Mouse (Mus musculus) liver, embryonic 15.5 days (tissue): Measurements from ENCODE around the gene Cnot3. TPM values are rescaled to one million over a fixed set of nuclear protein-coding genes. Genes with fewer than 3 reads are reported as not detected.
"Not testable (repeated sequence)": the region's sequence is repeated elsewhere in the genome, so short reads cannot be mapped to it uniquely, and the experiment has no call there.

Experiments used
- ATAC-seq: fragments of 200-750 bp; cut with Nextera tagmentation; 2 replicates; pipeline ENCODE4 v1.8.0; 2017; ENCODE audit warnings: moderate number of reproducible peaks, mild to moderate bottlenecking, moderate library complexity; ENCODE audit not compliant: insufficient read depth
- H3K27ac ChIP-seq: fragments of 300-500 bp; sonication (generic); replicated peaks from 2 replicates; pipeline ENCODE4 v1.5.1; 2015; ENCODE audit warnings: mild to moderate bottlenecking, inconsistent platforms
- H3K27me3 ChIP-seq: fragments of 300-500 bp; sonication (generic); 2 replicates; pipeline ENCODE4 v1.6.1; 2015; ENCODE audit warnings: mild to moderate bottlenecking, inconsistent platforms
- H3K36me3 ChIP-seq: fragments of 300-500 bp; sonication (generic); replicated peaks from 2 replicates; pipeline ENCODE4 v1.6.1; 2015; ENCODE audit warnings: moderate library complexity, mild to moderate bottlenecking, inconsistent platforms
- H3K4me1 ChIP-seq: fragments of 300-500 bp; sonication (generic); replicated peaks from 2 replicates; pipeline ENCODE4 v1.6.1; 2015; ENCODE audit warnings: inconsistent platforms
- H3K4me2 ChIP-seq: fragments of 300-500 bp; sonication (generic); 2 replicates; pipeline ENCODE4 v1.6.1; 2015; ENCODE audit warnings: moderate library complexity, mild to moderate bottlenecking, inconsistent platforms
- H3K4me3 ChIP-seq: fragments of 300-500 bp; sonication (generic); replicated peaks from 2 replicates; pipeline ENCODE4 v1.5.1; 2015; ENCODE audit warnings: mild to moderate bottlenecking, inconsistent platforms
- H3K9ac ChIP-seq: fragments of 300-500 bp; sonication (generic); 2 replicates; pipeline ENCODE4 v1.6.1; 2015; ENCODE audit warnings: moderate library complexity, mild to moderate bottlenecking, inconsistent platforms
- H3K9me3 ChIP-seq: fragments of 300-500 bp; sonication (generic); replicated peaks from 2 replicates; pipeline ENCODE4 v1.6.1; 2016; ENCODE audit warnings: inconsistent platforms
- WGBS: fragments of 180-500 bp; shearing (Covaris S2); methylation state at CpG from one replicate; pipeline ENCODE4 v1.1.7; 2015; ENCODE audit warnings: mixed read lengths; ENCODE audit not compliant: insufficient replicate concordance; 5-methylcytosine and 5-hydroxymethylcytosine counted together
- polyA plus RNA-seq: library from polyadenylated mRNA; unstranded; fragments of >200 nt; fragmentation: Nextera tagmentation; extraction: Ambion mirVana; gene quantifications from 2 replicates; pipeline ENCODE4 v1.2.1, GENCODE M21; 2015

Gene Cnot3
- polyA plus RNA-seq, 1 experiment from 2014 or later: 17.7 TPM

- Histone ChIP-seq H3K27me3 (no peaks in the 10 kb centered on the region), H3K9me3 (no peaks in the 10 kb centered on the region), H3K4me3 (no peak overlapping the region), H3K27ac (no peak overlapping the region), H3K9ac (no peak overlapping the region), H3K36me3 (peaks cover 28% of the 10 kb centered on the region), H3K4me2 (no peak overlapping the region), H3K4me1 (no peaks in the 10 kb centered on the region)
- no peak for ATAC-seq
- WGBS: 75% methylated on average over 10 of the region's 10 CpGs
Observed at GRCm38 (mm10) chr7:3683908-3684550, 39.0 kb downstream of the Cnot3 start.

GRCm38 (mm10) chr7:3684698-3685097 is 39.6 kb downstream of the Cnot3 start:
- Histone ChIP-seq H3K27me3 (no peaks in the 10 kb centered on the region), H3K27ac (no peak overlapping the region), H3K9me3 (no peaks in the 10 kb centered on the region), H3K4me1 (no peaks in the 10 kb centered on the region), H3K36me3 (peaks cover 28% of the 10 kb centered on the region), H3K4me3 (no peak overlapping the region), H3K9ac (no peak overlapping the region), H3K4me2 (no peak overlapping the region)
- WGBS: 81% methylated on average over 8 of the region's 8 CpGs
- ATAC-seq: no peak

GRCm38 (mm10) chr7:3685400-3686187 is 40.5 kb downstream of the Cnot3 start:
- H3K4me3 ChIP-seq: no peak overlapping the region
- ATAC-seq: no peak
- no peaks in the 10 kb centered on the region for H3K27me3 ChIP-seq
- no peak overlapping the region for H3K4me2 ChIP-seq
- H3K9me3 ChIP-seq: no peaks in the 10 kb centered on the region
- peaks cover 23% of the 10 kb centered on the region for H3K36me3 ChIP-seq
- H3K4me1 ChIP-seq: no peaks in the 10 kb centered on the region
- 87% methylated on average over 31 of the region's 31 CpGs for WGBS
- H3K27ac ChIP-seq: no peak overlapping the region
- H3K9ac ChIP-seq: no peak overlapping the region

GRCm38 (mm10) chr7:3691919-3692318 is 46.9 kb downstream of the Cnot3 start:
- H3K36me3 ChIP-seq: peaks cover 4% of the 10 kb centered on the region
- WGBS: 9% methylated on average over 3 of the region's 3 CpGs
- peak overlapping the region; percentile 88; the same call in 1 of the 2 replicates for H3K27ac ChIP-seq

GRCm38 (mm10) chr7:3692382-3692986 is 47.4 kb downstream of the Cnot3 start, which contains the start of gene Tsen34:
Gene Tsen34, plus strand, starts transcription at chr7:3692863.
- Histone ChIP-seq H3K9ac (peak within 1 kb of the TSS; percentile 74), H3K4me3 (peak within 1 kb of the TSS; percentile 72), H3K9me3 (no peaks in the 10 kb centered on the region), H3K36me3 (peaks cover 2% of the 10 kb centered on the region), H3K4me2 (peak within 1 kb of the TSS; percentile 94), H3K27ac (peak within 1 kb of the TSS; percentile 88), H3K27me3 (no peaks in the 10 kb centered on the region), H3K4me1 (peaks cover 40% of the 10 kb centered on the region)
- peak; percentile 47 for ATAC-seq
- under 1% methylated on average over 49 of the region's 49 CpGs for WGBS

More at GRCm38 (mm10) chr7:3691919-3692318, 46.9 kb downstream of the Cnot3 start:
- H3K4me1 ChIP-seq: peaks cover 40% of the 10 kb centered on the region
- peak overlapping the region; percentile 94 for H3K4me2 ChIP-seq
- H3K9me3 ChIP-seq: no peaks in the 10 kb centered on the region
- ATAC-seq: no peak
- H3K27me3 ChIP-seq: no peaks in the 10 kb centered on the region
- peak overlapping the region; percentile 74 for H3K9ac ChIP-seq
- peak overlapping the region; percentile 72 for H3K4me3 ChIP-seq

- Histone ChIP-seq H3K27me3 (no peaks in the 10 kb centered on the region), H3K4me1 (peaks cover 40% of the 10 kb centered on the region), H3K36me3 (peaks cover 3% of the 10 kb centered on the region; the same call in 1 of the 2 replicates), H3K9ac (peak within 1 kb of the TSS; percentile 74), H3K4me3 (peak within 1 kb of the TSS; percentile 72), H3K27ac (peak within 1 kb of the TSS; percentile 88), H3K9me3 (no peaks in the 10 kb centered on the region), H3K4me2 (peak within 1 kb of the TSS; percentile 94)
- ATAC-seq: peak; percentile 80
- under 1% methylated on average over 55 of the region's 55 CpGs for WGBS
Observed at GRCm38 (mm10) chr7:3692987-3693808, 48.1 kb downstream of the Cnot3 start, which contains the start of gene Mboat7. Gene Mboat7, minus strand, starts transcription at chr7:3693523.

GRCm38 (mm10) chr7:3693809-3694075 is 48.7 kb downstream of the Cnot3 start:
- H3K36me3 ChIP-seq: 0 out of 2 replicates have a peak, but pooled peaks cover 7% of the 10 kb centered on the region
- H3K9me3 ChIP-seq: no peaks in the 10 kb centered on the region
- WGBS: under 1% methylated on average over 18 of the region's 18 CpGs
- peak overlapping the region; percentile 94 for H3K4me2 ChIP-seq
- peak overlapping the region; percentile 74 for H3K9ac ChIP-seq
- peak overlapping the region; percentile 72 for H3K4me3 ChIP-seq
- peaks cover 40% of the 10 kb centered on the region for H3K4me1 ChIP-seq
- peak overlapping the region; percentile 88 for H3K27ac ChIP-seq
- ATAC-seq: no peak
- no peaks in the 10 kb centered on the region for H3K27me3 ChIP-seq

- Histone ChIP-seq H3K36me3 (0 out of 2 replicates have a peak, but pooled peaks cover 7% of the 10 kb centered on the region), H3K9me3 (no peaks in the 10 kb centered on the region), H3K27me3 (no peaks in the 10 kb centered on the region), H3K27ac (peak overlapping the region; percentile 88), H3K9ac (peak overlapping the region; percentile 74), H3K4me1 (peaks cover 40% of the 10 kb centered on the region), H3K4me3 (peak overlapping the region; percentile 72), H3K4me2 (peak overlapping the region; percentile 94)
- 1% methylated on average over 55 of the region's 55 CpGs for WGBS
- ATAC-seq: peak; percentile 47
Observed at GRCm38 (mm10) chr7:3694076-3694948, 49.2 kb downstream of the Cnot3 start.

- not testable (repeated sequence) for H3K27me3 ChIP-seq, ATAC-seq, H3K36me3 ChIP-seq, H3K9me3 ChIP-seq
- 8% methylated on average over 9 of the region's 9 CpGs for WGBS
- Histone ChIP-seq H3K9ac (peak overlapping the region; percentile 74), H3K4me2 (peak overlapping the region; percentile 94), H3K4me3 (peak overlapping the region; percentile 72), H3K27ac (peak overlapping the region; percentile 88; the same call in 1 of the 2 replicates), H3K4me1 (peaks cover 40% of the 10 kb centered on the region)
Observed at GRCm38 (mm10) chr7:3694949-3695305, 49.9 kb downstream of the Cnot3 start.

- no peak for ATAC-seq
- 73% methylated on average over 6 of the region's 6 CpGs for WGBS
Observed at GRCm38 (mm10) chr7:3698471-3698870, 53.4 kb downstream of the Cnot3 start.

More at GRCm38 (mm10) chr7:3698471-3698870, 53.4 kb downstream of the Cnot3 start:
- Histone ChIP-seq H3K4me1 (peaks cover 29% of the 10 kb centered on the region), H3K36me3 (peaks cover 14% of the 10 kb centered on the region; the same call in 1 of the 2 replicates), H3K4me3 (no peak overlapping the region), H3K9me3 (no peaks in the 10 kb centered on the region), H3K27ac (no peak overlapping the region), H3K9ac (no peak overlapping the region), H3K4me2 (no peak overlapping the region), H3K27me3 (no peaks in the 10 kb centered on the region)
